Mouse (Mus musculus): ENCODE data around the gene Gm14137.
A peak's percentile ranks its signal among the peaks of the same experiment; 100 is the strongest.

Gene Gm14137

GRCm38 (mm10) chr2:119172862-119173576 is 1.3 kb upstream of the Gm14137 start:
- no peak for DNase-seq (ENCODE audit: low read depth, low spot score)

GRCm38 (mm10) chr2:119174866-119175265 is 557 bp downstream of the Gm14137 start:
- no peak for DNase-seq (ENCODE audit: low read depth, low spot score)

GRCm38 (mm10) chr2:119175614-119176013 is 1.3 kb downstream of the Gm14137 start:
- DNase-seq (ENCODE audit: low read depth, low spot score), result no peak

- no peak for DNase-seq (ENCODE audit: low read depth, low spot score)
Measured at GRCm38 (mm10) chr2:119176761-119177160, 2.5 kb downstream of the Gm14137 start.

- no peak for DNase-seq (ENCODE audit: low read depth, low spot score)
Measured at GRCm38 (mm10) chr2:119177384-119177939, 3.2 kb downstream of the Gm14137 start.

- DNase-seq (ENCODE audit: low read depth, low spot score), result no peak
Measured at GRCm38 (mm10) chr2:119182914-119183313, 8.6 kb downstream of the Gm14137 start.

- peak; percentile 66 for DNase-seq (ENCODE audit: low read depth, low spot score)
Measured at GRCm38 (mm10) chr2:119189029-119189710, 14.9 kb downstream of the Gm14137 start.

- no peak for DNase-seq (ENCODE audit: low read depth, low spot score)
Measured at GRCm38 (mm10) chr2:119190969-119191368, 16.7 kb downstream of the Gm14137 start.

GRCm38 (mm10) chr2:119194140-119194539 is 19.8 kb downstream of the Gm14137 start:
- DNase-seq (ENCODE audit: low read depth, low spot score), result no peak

- no peak for DNase-seq (ENCODE audit: low read depth, low spot score)
Measured at GRCm38 (mm10) chr2:119196316-119197108, 22.2 kb downstream of the Gm14137 start.

GRCm38 (mm10) chr2:119197493-119197892 is 23.2 kb downstream of the Gm14137 start:
- no peak for DNase-seq (ENCODE audit: low read depth, low spot score)

- no peak for DNase-seq (ENCODE audit: low read depth, low spot score)
Measured at GRCm38 (mm10) chr2:119198049-119198448, 23.7 kb downstream of the Gm14137 start.

- DNase-seq (ENCODE audit: low read depth, low spot score), result no peak
Measured at GRCm38 (mm10) chr2:119198934-119199333, 24.6 kb downstream of the Gm14137 start.

- no peak for DNase-seq (ENCODE audit: low read depth, low spot score)
Measured at GRCm38 (mm10) chr2:119202914-119203453, 28.7 kb downstream of the Gm14137 start.

GRCm38 (mm10) chr2:119203871-119204460 is 29.7 kb downstream of the Gm14137 start:
- DNase-seq (ENCODE audit: low read depth, low spot score), result no peak

- DNase-seq (ENCODE audit: low read depth, low spot score), result no peak
Measured at GRCm38 (mm10) chr2:119207961-119208343, 33.6 kb downstream of the Gm14137 start.

- DNase-seq (ENCODE audit: low read depth, low spot score), result peak; percentile 83
Measured at GRCm38 (mm10) chr2:119208344-119209175, 34.3 kb downstream of the Gm14137 start, which contains the start of the genes Zfyve19 and Dnajc17. TSS of gene Zfyve19 (plus strand) at chr2:119208617. TSS of gene Dnajc17 (minus strand) at chr2:119208795.

- DNase-seq (ENCODE audit: low read depth, low spot score), result no peak
Measured at GRCm38 (mm10) chr2:119209176-119209507, 34.8 kb downstream of the Gm14137 start.
